Mouse (Mus musculus): ENCODE data around the gene Pin1.
"Not testable (repeated sequence)": the region's sequence is repeated elsewhere in the genome, so short reads cannot be mapped to it uniquely, and the experiment has no call there.

The Pin1 gene

GRCm38 (mm10) chr9:20651602-20652259, at the start of gene Pin1:
Gene Pin1, plus strand, starts transcription at chr9:20652095.
- DNase-seq (ENCODE audit: low spot score in 2 of 2) = peak; percentile 99 to 100

GRCm38 (mm10) chr9:20606269-20606668, 45.6 kb upstream of the Pin1 start:
- DNase-seq (ENCODE audit: low spot score in 2 of 2) = no peak

DNA sequence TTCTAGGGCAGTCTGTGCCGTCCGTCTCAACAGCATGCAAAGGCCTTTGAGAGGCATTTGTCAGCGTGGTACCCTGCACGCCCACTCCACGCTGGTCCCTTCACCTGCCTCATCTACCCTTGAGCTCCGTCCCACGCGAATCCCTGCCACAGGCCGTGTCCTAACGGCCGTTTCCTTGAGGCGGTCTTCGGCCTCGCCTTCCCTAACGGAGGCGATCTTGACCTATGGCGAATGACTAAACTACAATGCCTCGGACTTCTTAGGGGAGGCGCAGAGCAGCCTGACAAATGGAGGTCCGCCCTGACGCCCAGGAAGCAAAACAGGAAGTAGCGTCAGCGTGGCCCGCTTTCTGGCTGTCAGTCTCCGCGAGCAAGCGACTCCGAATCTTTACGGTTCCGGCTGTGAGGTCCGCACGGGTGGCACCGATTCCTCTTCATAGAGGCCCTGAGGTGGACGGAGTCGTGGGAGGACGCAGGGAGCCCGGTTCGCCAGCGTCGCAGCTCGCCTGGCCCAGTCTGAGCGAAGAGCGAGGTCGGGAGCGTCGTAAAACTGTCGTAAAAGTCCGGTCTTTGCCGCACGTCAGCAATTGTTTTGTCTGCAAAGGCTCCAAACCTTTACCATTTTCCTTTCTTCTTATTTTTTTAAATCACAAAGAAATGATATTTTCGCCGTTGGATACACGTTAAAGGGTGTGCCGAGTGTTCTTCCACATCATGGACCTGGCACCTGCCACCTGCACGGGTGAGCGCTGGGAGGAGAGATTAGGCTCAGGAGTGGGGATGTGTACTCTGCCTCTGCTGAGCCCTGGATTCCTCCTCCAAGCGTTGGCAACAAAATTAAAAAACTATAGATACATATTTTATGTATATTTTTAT, 44.6 kb upstream of the Pin1 start:
- DNase-seq (ENCODE audit: low spot score in 2 of 2) = peak; percentile 91 to 92

DNA sequence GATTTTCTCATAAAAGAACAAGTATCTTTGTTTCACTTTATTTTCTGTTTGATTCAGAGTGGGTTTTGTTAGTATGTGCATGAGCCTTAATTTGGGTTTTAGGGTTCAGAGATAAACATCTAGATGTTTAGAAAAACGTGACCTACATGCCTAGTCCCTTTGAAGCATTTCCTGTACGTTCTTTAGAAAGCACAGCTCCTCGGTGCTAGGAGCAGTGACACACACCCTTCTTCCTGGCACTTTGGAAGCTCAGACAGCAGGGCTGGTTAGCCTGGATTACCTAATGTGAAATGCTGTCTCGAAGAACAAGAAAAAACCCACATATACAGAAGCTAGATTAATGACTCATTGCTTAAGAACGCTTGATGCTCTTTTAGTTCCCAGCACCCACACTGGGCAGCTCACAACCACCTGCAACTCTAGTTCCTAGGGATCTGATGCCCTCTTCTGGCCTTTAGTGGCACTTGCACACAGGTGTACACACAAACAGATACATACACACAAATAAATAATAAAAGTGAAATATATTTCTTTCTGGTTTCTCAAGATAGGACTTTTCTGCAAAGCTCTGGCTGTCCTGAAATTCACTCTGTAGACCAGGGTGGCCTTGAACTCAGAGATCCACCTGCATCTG, 41.9 kb upstream of the Pin1 start:
- no peak for DNase-seq (ENCODE audit: low spot score in 2 of 2)

- DNase-seq (ENCODE audit: low spot score in 2 of 2) = no peak
These were observed 39.9 kb upstream of the Pin1 start for GRCm38 (mm10) chr9:20611976-20612375.

DNA sequence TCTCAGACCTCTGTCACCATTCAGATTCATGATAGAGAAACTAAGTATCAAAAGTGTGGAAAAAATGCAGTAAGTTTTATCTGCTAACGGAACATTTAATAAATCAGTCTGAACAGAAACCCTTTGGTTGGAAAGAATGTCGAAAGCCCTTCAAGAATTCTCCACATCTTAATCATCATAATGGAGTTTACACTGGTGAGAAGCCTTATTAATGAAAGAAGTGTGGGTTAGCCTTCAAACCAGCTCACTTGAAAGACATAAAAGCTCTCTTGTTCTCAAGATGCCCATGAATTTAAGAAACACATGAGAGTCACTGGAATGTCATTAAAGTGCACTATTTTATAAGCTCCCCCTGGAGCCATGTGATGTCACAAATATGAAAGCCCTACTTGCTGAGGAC, 35.2 kb upstream of the Pin1 start:
- DNase-seq (ENCODE audit: low spot score in 2 of 2) = no peak

DNA sequence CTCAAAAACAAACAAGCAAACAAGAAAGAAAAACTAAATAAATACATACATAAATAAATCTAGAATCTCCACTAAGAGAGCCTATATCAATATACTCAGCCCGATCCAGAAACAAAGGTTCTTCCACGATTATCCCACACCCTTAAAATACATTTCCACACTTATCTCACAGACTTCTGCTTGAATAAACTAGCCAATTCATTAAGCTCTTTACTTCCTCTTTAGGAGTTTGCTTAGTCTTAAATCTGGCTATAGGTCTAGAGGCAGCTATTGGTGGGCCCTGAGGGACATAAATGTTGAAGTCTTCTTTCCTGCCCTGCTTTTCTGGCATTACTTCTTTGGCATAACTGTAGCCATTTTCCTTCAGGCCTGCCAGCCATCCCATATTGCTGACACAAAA, 20.6 kb upstream of the Pin1 start:
- DNase-seq (ENCODE audit: low spot score in 2 of 2) = no peak

DNA sequence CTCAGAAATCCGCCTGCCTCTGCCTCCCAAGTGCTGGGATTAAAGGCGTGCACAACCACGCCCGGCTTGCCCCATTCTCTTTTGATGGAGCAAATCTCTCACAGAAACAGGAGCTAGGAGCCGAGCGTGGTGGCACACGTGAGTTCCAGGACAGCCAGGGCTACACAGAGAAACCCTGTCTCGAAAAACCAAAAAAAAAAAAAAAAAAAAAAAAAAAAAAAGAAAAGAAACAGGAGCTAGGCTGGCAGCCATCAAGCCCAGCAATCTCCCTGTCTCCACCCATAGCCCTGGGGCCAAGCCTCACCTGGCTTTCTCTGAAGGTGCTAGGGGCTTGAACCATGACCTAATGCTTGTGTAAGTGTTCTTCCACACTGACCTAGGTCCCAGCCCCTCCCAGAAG, 16.2 kb upstream of the Pin1 start:
- DNase-seq (ENCODE audit: low spot score in 2 of 2) = not testable (repeated sequence)

DNA sequence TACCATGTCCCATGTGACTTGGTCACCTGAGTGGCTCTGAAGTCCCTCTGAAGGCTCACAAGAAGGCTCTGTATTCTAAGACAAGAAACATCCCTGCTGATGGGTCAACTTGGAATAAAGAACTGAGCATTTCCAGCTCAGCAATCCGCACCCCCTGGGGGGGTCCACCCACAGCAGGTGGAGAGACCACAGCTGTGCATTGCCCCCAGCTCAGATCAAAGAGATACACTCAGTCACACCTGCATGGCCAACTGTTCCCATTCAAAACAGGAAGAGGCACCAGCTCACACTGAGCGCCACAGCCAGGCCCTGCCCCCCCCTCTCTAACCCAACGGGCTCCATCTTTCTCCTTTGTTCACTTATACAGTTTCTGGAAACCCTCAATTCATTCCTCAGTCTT, 15.6 kb upstream of the Pin1 start:
- DNase-seq (ENCODE audit: low spot score in 2 of 2) = no peak

DNA sequence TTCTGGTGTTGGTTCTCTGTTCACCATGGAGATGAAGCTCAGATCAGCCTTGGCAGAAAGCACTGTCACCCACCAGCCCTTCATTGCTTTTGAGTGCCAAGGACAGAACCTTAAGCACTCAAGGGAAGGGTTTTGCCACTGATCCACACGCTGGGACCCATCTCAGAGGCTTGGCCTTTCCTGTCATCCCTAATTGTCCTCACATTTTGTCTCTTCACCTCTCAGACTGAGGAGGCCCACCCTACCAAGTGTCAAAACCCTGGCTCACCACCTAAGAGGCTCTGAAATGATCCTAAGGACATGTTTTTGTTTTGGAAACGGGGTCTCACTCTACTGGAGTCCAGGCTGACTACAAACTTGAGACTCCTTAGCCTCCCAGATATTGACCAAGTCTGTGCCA, 15.1 kb upstream of the Pin1 start:
- no peak for DNase-seq (ENCODE audit: low spot score in 2 of 2)

GRCm38 (mm10) chr9:20638552-20638951, 13.3 kb upstream of the Pin1 start:
- no peak for DNase-seq (ENCODE audit: low spot score in 2 of 2)

DNA sequence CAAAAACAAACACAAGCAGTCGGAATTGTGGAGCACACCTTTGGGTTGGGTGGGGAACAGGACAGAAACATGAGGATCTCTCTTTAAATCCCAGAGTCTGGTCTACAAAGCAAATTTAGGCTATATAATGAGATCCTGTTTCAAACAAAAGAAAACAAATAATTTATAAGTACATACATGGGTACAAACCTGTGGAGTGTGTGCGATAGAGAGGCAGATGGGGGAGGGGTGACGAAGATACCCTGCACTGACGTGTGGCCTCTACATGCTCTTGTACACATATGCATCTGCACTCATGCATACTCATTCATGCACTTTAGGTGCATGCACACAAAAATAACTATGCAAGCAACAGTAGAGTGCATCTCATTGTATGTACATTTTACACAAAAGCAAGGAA, 12.4 kb upstream of the Pin1 start:
- DNase-seq (ENCODE audit: low spot score in 2 of 2) = no peak

- DNase-seq (ENCODE audit: low spot score in 2 of 2) = no peak
These were observed 10.4 kb upstream of the Pin1 start for GRCm38 (mm10) chr9:20641501-20641900.

- no peak for DNase-seq (ENCODE audit: low spot score in 2 of 2)
These were observed 9.6 kb upstream of the Pin1 start, which contains the start of gene Ubl5 for GRCm38 (mm10) chr9:20642101-20642895. Gene Ubl5, plus strand, starts transcription at chr9:20642878.

- DNase-seq (ENCODE audit: low spot score in 2 of 2) = peak in 1 of 2 experiments; percentile 61
These were observed 8.9 kb upstream of the Pin1 start for GRCm38 (mm10) chr9:20642896-20643466.

DNA sequence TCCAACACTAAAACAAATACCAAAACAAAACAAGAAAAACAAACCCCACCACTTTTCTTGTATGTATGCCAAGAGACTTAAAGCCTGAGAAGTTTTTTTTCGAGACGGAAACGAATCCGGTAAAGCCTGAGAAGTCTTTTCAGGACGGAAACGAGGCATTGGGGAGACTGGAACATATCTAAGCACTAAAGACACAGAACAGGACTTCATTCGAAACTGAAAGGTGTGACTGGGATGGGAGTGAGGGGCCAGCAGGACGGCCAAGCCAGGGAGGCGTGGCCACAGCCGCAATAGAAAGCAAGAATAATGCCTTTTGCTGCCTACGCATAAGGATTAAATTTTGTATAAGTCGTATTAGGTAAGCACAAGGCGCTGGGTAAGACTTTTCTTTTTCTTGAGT, 8.1 kb upstream of the Pin1 start:
- DNase-seq (ENCODE audit: low spot score in 2 of 2) = no peak

DNA sequence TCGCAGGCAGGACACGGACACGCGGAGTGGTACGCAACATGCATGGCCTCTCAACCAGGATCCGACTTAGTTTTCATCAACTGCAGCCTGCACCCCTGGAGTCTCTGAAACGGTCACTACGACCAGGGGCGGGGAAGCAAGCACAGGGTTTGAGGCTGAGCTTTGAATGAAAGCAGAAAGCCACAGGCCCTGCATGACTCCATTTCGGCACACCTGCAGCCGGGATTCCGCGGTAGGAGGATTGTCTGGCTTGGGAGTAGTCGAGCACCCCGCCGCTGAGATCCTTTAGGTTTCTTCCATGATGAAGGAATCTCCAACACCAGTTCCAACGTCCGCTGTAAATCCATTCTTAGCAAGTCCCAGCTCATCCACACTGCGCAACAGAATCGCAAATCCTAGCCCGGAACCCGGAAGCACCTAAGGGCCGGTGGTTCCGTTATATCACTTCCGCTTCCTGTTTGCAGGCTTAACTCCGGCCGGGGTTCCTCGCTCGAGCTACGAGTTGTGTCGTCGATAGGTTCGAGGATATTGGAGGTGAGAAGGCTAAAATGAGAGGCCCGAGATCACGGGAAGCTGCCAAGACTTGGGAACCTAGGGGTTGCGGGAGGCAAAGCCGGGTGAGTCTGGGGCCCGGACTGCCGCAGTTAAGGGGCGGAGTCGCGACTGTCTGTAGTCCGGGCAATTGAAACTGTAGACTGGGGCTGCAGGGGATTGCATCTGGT, 7.4 kb upstream of the Pin1 start, which contains the start of gene Fbxl12:
Gene Fbxl12 (minus strand): TSS at position 408 of the 722 bp plus-strand sequence.
- DNase-seq (ENCODE audit: low spot score in 2 of 2) = peak; percentile 74 to 79

DNA sequence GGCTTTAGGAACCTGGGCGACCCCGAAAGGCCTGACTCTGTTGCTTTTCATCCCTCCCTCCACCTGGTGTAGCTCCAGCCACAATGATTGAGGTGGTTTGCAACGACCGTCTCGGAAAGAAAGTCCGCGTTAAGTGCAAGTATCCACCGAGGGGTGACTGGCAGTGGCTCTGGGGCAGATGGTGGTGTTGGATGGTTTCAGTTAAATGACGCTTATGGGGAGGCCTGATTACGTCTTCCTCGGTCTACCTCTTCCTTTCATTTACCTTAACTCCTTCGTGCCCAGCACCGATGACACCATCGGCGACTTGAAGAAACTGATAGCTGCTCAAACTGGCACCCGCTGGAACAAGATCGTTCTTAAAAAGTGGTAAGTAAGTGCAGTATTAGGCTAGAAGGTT, 6.8 kb upstream of the Pin1 start:
- peak in 1 of 2 experiments; percentile 49 for DNase-seq (ENCODE audit: low spot score in 2 of 2)

DNA sequence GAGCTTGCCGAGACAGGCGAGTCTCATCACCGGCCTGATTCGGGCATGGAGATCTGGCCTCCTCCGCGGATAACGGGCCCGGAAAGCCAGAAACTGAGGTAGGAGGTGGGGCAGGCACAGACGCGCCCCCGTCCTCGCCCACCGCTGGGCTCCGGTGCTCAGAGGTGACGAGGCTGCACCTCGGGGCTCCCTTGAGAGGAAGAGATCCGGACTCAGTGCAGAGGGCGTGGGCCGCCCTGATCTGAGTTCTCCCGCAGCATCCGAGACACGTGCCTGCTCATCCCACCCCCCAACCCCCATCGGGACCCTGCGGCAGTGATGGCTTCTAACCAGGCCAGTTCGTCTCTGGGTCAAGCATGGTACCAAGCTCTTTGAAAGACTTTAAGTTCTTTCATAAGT, 364 bp downstream of the Pin1 start:
- no peak for DNase-seq (ENCODE audit: low spot score in 2 of 2)

GRCm38 (mm10) chr9:20653859-20654258, 2.0 kb downstream of the Pin1 start:
- no peak for DNase-seq (ENCODE audit: low spot score in 2 of 2)

GRCm38 (mm10) chr9:20657546-20657945, 5.7 kb downstream of the Pin1 start:
- DNase-seq (ENCODE audit: low spot score in 2 of 2) = no peak

All from frontal cortex, postnatal 36 days (tissue).